Mouse (Mus musculus) right cerebral cortex, adult 2 months (tissue): Measurements from ENCODE around the gene Cnp.
A peak's percentile ranks its signal among the peaks of the same experiment; 100 is the strongest.

Experiments used
- DNase-seq, 2 experiments: peaks; one replicate each; pipeline ENCODE4 v3.0.0; 2021 to 2022; ENCODE audit warnings: low spot score in 2 of 2

Cnp gene

DNA sequence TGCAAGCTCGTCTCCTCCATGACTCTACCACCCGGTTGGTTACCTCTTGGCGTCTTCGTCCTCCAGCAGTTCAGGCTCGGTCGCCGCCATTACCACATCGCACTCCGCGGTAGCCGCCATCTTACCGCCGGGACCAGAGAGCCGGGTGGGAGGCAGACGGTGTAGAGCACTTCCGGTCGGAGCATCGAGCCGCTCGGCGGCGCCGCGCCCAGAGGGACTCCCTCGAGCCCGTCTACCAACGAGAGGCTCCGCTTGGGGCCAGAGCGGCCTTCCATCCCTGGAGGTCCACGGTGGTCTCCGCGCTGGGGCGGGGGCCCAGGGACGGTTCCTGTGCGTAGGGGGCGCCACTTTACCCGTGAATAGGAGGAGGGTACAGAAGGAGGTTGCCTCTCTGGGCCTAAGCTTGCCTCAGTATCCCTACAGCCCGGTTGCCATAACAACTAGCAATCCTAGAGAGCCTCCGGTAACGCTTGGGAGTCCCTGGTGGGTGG, 44.8 kb downstream of the Cnp start:
- DNase-seq = peak; percentile 97

- DNase-seq = no peak
Measured at GRCm38 (mm10) chr11:100619982-100620381, 45.3 kb downstream of the Cnp start, which contains the start of gene Dnajc7. Gene Dnajc7 (minus strand): TSS chr11:100620168.

GRCm38 (mm10) chr11:100622714-100623113, 48.0 kb downstream of the Cnp start:
- DNase-seq = peak; percentile 98

GRCm38 (mm10) chr11:100623867-100624266, 49.2 kb downstream of the Cnp start:
- no peak for DNase-seq

DNA sequence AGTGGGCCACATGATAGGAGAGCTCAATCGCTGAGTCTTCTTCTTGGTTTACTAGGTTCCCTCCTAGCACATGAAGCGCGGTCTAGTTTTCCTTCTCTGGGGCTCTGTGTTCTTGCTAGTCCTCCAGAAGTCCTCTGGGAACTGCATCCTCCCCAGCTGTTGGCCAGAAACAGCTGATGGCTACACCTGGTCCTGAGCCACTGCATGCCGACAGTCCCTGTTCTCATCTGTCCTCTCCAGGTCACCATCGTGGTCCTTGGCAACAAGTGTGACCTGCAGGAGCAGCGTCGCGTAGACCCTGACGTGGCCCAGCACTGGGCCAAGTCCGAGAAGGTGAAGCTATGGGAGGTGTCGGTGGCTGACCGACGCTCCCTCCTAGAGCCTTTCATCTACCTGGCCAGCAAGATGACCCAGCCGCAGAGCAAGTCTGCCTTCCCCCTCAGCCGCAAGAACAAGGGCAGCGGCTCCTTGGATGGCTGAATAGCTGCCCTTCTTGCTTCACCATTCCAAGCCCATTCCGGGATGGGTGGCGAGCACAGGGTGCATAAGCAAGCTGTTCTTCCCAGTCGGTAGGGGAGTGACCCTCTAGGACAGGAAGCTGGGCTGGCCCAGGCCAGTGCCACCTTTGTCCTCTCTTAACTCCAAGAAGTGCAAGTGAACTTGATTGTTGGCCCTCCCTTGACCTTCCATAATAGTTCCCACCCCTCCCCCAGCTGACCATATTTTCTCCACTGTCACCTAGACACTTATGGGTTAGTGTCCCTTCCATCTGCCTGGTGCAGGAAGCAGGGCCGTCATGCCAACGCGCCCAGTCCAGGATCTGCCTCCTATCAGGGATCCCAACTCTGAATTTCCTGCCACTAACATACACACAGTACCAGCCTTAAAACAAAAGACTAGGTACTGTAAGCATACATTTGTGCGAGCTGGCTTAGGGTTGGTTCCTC, 51.3 kb downstream of the Cnp start:
- no peak for DNase-seq

- DNase-seq = peak; percentile 74 to 76
Measured at GRCm38 (mm10) chr11:100626701-100627195, 52.0 kb downstream of the Cnp start.

GRCm38 (mm10) chr11:100628056-100628455, 53.4 kb downstream of the Cnp start:
- no peak for DNase-seq

GRCm38 (mm10) chr11:100628862-100629352, 54.2 kb downstream of the Cnp start:
- DNase-seq = no peak

- DNase-seq = no peak
Measured at GRCm38 (mm10) chr11:100634530-100634929, 59.8 kb downstream of the Cnp start.

GRCm38 (mm10) chr11:100640159-100640906, 65.6 kb downstream of the Cnp start:
- peak; percentile 67 to 70 for DNase-seq
